Mouse (Mus musculus) adrenal gland, adult (tissue): Measurements from ENCODE around the gene Psmd11.
"Not testable (repeated sequence)": the region's sequence is repeated elsewhere in the genome, so short reads cannot be mapped to it uniquely, and the experiment has no call there.

ENCODE experiments used
- DNase-seq, 2 experiments: peaks; one replicate each; pipeline ENCODE4 v3.0.0; 2022 to 2023; ENCODE audit warnings: low spot score in 1 of 2; ENCODE audit not compliant: inconsistent age in 2 of 2

Gene Psmd11

DNA sequence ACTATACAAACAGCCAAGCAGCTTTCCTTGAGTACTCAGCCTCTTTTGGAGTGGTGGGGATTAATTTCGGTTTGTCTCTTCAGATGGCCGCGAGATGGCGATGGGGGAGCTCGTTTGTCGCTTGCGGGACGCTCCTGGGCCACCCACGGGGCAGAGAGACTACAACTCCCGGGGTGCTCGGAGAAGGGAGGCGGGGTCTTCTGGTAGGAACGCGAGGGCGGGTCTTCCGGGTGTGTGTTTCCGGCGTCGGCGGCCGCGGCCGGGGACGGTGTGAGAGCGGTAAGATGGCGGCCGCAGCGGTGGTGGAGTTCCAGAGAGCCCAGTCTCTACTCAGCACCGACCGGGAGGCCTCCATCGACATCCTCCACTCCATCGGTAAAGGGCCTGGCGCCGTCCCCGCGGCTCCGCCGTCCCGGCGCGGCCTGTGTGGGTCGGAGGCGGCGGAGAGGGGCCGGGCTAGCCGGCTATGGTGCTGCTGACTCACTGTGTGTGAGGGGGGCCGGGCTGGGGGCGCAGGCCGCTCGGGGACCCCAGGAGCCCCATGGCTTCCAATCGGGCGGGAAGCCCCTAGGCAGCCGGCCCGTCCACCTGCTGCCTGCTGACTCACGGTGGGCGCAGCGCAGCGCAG is at the start of gene Psmd11:
Gene Psmd11 (plus strand): TSS at position 235 of the 628 bp plus-strand sequence.
- peak; percentile 97 to 98 for DNase-seq

- DNase-seq: not testable (repeated sequence)
Measured at GRCm38 (mm10) chr11:80379184-80379583, 49.2 kb upstream of the Psmd11 start.

DNA sequence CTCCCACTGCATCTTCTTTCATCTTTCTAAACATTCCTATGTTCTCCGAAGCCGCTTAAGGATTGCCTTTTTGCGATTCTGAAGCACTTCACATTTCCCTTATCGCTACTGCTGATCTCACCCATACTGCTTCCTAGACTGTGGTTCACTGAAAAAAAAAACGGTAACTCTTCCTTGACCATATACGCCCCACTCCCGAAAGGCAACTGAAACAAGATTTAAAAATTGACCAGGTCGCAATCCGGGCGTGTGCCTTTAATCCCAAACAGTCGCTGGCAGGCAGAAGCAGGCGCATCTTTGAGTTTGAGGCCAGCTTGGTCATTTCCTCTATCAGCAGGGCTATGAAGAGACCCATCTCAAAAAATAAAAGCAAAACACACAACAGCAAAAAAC is 45.8 kb upstream of the Psmd11 start:
- no peak for DNase-seq

- peak; percentile 97 to 99 for DNase-seq
Measured at GRCm38 (mm10) chr11:80383019-80383625, 45.3 kb upstream of the Psmd11 start, which contains the start of gene Zfp207. Zfp207 (plus strand) TSS chr11:80383279.

- DNase-seq: no peak
Measured at GRCm38 (mm10) chr11:80383626-80384046, 44.8 kb upstream of the Psmd11 start.

- DNase-seq: no peak
Measured at GRCm38 (mm10) chr11:80384461-80384860, 44.0 kb upstream of the Psmd11 start.

DNA sequence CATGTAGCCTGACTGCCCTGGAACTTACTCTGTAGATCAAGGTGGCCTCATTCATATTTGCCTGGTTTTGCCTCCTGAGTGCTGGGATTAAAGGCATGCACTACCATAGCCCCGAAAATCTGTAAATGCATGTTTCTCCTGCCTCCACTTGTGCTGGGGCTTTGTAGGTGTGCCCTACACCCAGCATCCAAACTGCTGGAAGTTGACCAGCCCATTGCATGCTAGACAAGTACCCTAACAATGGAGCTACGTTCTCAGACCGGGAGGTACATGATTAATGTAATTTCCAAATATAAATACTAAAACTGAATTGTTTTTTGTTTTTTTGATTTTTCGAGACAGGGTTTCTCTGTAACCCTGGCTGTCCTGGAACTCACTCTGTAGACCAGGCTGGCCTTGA is 43.4 kb upstream of the Psmd11 start:
- DNase-seq: peak in 1 of 2 experiments; percentile 53

GRCm38 (mm10) chr11:80386790-80387189 is 41.6 kb upstream of the Psmd11 start:
- peak in 1 of 2 experiments; percentile 45 for DNase-seq

GRCm38 (mm10) chr11:80389885-80390284 is 38.5 kb upstream of the Psmd11 start:
- no peak for DNase-seq

DNA sequence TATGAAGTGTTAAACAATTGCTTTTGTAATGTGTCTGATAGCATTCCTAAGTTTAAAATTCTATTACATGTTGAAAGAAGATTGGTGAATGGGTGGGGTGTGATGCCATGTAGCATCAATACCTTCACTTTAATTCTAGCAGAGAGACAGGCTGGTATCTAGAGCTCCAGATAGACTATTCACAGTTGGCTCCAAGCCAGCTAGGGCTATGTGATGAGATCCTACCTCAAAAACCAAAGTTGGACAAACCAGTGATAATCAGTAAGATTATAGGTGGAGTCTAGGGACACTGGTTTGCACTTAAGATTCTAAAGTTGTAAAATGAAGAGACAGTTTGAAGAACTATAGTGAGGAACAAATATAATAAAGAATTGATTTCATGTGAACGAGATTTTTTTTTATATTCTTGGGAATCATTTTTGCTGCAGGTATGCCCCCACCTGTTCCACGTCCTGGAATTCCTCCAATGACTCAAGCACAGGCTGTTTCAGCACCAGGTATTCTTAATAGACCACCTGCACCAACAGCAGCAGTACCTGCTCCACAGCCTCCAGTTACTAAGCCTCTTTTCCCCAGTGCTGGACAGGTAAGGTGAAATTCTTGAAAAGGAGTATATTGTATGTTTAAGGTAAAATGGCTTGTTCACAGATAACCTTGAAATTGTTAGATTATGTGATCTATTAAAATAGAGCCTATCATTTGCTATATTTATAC is 36.9 kb upstream of the Psmd11 start:
- DNase-seq: peak in 1 of 2 experiments; percentile 27

DNA sequence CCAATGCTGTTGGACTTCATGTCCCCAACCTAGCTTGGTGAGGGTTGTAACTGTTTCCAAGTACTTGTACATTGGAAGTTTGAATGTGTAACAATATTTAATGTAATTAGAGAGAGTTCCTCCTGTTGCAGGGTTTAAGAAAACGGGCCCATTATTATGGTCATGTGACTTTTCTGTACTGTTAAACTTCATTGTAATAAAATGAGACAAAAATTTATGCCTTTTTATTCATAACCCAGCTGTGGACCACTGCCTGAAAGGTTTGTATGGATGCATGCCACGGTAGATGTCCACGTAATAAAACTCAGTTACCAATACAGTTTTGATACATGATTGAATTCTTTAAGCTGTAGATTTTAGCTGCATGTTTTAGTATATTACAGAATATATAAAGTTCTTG is 32.5 kb upstream of the Psmd11 start:
- DNase-seq: no peak

DNA sequence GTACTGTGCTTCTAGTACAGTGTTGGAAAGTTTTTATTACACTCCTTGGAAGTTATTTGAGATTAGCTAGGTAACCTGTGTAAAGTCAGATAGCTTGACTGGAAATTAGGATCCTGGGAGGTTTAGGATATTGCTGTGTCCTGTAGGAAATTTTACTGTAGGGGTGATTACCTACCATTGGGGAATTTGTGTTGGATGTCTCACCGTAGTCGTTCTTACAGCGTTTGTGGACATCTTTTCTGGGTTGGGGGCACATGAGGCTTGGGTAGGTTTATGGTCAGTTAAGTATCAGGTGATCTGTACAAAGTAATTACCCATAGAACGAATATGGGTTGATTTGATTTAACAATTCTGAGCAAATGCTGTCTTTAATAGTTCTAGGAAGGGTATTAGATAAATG is 31.8 kb upstream of the Psmd11 start:
- no peak for DNase-seq

- not testable (repeated sequence) for DNase-seq
Measured at GRCm38 (mm10) chr11:80407878-80408277, 20.5 kb upstream of the Psmd11 start.

DNA sequence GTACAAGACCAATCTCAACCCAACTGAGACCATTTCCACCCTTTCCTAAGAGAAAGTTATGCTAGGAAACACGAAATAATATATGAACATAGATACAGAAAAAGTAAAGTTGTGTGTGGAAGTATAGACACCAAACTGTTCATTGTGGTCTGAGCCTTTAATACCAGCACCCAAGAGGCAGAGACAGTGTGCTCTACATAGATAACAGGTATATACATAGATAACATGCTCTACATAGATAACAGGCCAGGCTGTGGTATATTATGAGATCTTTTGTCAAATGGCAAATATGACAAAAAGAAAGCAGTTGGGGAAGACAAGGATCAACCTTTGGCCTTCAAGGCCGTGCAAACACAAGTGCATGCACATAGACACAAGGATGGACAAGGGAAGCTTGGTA is 18.0 kb upstream of the Psmd11 start:
- DNase-seq: no peak

- peak in 1 of 2 experiments; percentile 33 for DNase-seq
Measured at GRCm38 (mm10) chr11:80417085-80417484, 11.3 kb upstream of the Psmd11 start.

DNA sequence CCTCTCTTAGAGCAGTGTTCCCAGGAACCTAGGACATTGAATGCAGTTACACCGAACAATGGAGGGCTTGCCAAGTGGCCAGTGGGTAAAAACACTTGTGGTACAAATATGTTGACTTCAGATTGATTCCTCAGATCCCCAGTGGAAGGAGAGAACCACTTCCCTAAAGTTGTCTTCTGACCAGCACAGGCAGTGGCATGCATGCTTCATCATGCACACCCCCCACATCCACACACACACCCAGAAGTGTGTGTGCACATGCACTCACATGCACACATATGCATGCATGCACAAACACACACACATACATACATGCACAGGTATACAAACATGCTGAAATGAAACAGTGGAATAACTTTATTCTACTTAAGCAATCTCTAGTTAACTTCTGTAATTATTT is 8.7 kb upstream of the Psmd11 start:
- DNase-seq: no peak

- no peak for DNase-seq
Measured at GRCm38 (mm10) chr11:80420202-80420984, 8.0 kb upstream of the Psmd11 start.

- no peak for DNase-seq
Measured at GRCm38 (mm10) chr11:80421421-80422047, 6.9 kb upstream of the Psmd11 start.

- DNase-seq: no peak
Measured at GRCm38 (mm10) chr11:80424691-80425090, 3.7 kb upstream of the Psmd11 start.

DNA sequence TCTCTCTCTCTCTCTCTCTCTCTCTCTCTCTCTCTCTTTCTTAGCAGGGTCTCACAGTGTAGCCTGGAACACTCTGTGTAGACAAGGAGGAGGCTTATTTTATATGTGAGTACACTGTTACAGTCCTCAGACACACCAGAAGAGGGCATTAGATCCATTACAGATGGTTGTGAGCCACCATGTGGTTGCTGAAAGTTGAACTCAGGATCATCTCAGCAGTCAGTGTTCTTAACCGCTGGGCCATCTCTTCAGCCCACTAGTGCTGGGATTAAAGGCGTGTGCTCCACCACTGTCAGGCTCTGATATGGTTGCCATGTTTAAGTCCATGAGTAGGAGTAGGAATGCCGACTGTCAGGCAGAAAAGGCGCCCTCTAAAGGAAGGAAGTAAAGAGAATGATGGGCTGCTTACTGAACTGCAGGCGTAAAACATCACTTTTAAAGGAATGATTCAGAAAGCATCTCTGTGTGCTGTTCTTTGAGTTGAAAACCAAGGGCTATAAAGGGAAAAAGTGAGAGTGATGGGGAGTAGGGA is 3.1 kb upstream of the Psmd11 start:
- DNase-seq: no peak
